Mouse (Mus musculus) cerebellum, postnatal 25 days (tissue): ENCODE results near the gene Foxn3.
A peak's percentile ranks its signal among the peaks of the same experiment; 100 is the strongest.

Source experiments
- DNase-seq, 2 experiments: peaks; one replicate each; pipeline ENCODE4 v3.0.0; 2021; ENCODE audit warnings: mixed read lengths in 2 of 2

The Foxn3 gene

DNA sequence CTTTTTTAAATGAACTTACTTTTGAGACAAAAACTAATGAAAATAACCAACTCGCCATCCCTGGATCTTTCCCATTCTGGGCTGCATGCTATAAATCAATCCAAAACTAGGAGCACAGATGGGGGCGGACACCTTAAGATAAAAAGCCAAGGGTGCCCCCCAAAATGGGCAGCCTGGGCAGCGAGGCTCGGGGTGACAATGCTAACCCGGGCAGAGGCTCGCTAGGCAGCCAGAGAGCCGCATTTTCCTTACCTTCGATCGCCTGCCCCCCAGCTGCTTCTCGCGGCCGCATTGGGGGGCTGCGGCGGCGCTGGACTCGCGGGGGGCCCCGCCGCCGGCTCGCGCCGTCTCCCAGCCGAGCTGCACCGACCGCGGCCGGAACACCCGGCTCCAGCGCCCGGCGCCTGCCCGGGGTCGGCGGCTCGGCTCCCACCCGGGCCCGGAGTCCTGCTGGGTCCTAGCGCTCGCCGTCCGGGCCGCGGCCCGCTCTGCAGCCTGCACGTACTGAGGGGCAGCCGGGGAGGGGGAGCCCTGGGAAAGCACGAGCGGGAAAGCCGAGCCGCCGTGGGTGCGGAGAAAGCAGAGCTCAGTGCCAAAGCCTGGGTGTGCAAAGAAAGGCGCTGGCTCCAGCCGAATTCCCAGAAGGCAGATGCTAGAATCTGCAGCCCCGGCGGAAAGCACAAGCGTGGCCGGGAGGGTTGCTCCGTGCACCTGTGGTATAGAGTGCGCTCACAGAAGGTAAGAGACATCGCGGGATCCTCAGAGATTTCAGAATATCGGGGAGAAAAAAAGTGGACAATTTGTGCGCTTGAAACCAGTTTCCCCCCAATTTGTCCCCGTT is at the start of gene Foxn3:
Gene Foxn3 (minus strand): TSS at position 364 of the 841 bp plus-strand sequence.
- peak; percentile 90 to 91 for DNase-seq

DNA sequence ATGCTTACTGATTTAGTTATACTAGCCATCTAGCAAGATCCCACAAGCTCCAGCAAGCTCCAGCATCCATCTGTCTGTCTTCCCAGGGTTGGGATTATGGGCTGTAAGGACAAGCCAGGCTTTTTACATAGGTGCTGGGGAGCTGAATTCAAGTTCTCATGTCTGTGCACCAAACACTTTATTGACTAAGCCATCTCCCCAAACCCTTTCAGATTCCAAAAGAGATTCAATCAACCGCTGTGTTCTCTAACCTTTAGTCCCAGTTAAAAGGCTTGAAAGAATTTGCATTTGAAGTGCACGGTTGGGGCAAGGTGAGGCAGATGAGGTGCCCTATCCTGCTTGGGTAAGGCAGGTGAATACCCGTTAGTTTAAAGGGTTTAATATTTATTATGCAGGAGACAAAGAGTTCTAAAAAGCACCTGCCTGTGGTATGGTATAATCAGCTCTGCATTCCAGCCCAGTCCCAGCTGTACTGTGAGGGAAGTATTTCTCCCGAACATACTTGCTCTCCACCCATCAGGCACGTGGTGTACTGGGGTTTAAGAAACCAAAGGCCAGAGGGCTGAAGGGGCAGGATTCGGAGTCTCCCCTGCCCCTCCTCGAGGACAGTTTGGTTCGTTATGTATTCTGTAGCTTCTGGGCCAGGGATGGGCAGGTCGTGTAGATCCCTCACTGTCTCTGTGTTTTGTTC is 48.9 kb upstream of the Foxn3 start:
- DNase-seq: no peak

DNA sequence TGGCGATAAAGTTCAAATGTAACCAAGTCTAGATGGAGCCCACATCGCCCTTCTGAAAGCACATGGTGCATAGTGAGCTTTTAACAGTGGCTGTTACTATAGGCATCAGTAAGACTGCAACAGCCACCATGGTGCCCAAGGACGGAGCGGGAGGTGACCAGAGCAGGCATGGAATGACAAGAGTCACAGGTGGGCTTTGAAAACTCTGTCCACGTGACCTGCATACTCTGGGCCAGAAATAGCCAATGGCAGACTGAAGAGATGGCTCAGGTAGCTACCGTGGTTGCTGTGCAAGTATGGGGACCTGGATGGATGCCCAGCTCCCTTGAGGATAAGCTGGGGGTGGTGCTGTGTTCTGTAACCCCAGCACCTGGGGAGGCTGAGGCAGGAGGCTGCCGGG is 47.5 kb upstream of the Foxn3 start:
- DNase-seq: no peak

DNA sequence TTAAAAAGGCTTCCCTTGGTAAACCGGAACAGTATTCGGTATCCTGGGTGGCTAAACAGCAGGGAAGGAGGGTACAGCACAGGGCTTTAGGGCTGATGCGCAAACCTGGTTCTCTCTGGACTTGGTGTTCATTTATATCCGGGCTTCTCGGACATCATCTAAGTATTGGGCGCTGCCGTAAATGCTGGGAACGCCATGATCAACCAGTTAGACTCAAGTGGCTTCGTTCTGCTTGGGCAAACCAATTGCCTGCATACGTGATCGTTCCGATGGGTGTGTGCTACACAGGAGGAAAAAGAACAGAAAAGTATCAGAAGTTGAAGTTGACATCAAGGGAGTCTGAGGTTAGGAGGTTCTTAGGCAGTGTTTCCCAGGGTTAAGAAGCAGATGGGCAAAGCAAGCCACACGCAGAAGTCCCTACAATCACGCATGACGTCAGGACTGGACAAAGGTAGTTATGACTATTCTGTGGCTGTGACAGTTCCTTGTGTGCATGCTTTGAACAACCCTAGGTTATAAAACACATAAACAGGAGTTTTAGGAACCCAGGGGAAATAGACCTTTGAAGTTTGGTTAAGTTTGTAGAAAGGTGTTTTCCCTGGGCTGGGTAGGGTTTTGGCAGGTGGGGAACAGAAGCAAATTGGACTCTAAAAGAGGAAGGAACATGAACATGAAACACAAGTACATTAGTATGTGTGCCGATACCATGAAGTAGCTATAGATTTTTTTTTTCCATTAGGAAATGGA is 46.9 kb upstream of the Foxn3 start:
- DNase-seq: no peak

DNA sequence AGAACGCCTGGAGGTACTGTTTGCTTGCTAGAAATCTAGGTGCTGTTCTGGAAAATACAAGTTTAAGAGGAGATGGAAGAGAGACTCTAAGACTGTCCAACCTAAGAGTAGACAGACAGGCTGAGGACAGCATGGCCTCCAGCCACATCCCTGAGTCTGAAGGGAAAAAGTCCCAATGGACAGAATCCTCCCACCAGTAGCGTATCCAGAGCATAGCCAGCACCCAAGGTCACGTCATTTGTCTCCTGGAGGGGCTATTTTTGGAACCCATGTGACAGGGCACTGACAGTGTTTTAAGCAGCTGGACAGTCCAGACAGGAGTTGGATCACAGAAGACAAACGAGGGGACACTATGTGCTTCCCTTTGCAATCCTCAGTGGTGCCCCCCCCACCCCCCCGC is 46.3 kb upstream of the Foxn3 start:
- no peak for DNase-seq

DNA sequence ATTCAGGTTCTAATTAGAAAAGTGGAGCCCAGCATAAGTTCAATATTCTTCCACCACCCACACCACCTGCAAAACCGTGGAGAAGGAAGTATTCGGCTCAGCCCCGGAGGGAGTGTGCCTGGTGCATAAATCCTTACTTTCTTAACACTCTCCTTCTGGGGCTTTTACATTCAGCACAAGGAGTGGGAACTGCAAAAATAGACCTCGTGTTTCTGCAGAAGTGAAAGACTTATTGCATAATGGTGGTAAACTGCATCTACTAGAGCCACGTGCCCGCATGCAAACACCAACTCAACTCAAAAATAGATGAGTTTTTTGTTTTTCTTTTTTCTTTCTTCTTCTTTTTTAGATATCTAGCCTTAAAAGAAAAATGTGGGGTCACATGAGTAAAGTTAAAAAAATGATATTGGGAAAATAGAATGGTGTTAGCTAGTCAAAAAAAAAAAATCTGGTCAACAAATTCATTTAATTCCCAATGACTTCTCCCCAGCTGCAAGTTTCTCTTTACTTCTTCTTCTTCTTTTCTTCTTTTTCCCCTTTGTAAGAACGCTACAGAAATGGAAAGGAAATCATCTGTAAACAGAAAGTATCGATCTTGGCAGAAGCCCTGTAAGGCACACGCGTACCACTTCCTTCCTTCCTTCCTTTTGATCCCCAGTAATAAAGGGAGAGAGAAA is 45.0 kb upstream of the Foxn3 start:
- DNase-seq: no peak

DNA sequence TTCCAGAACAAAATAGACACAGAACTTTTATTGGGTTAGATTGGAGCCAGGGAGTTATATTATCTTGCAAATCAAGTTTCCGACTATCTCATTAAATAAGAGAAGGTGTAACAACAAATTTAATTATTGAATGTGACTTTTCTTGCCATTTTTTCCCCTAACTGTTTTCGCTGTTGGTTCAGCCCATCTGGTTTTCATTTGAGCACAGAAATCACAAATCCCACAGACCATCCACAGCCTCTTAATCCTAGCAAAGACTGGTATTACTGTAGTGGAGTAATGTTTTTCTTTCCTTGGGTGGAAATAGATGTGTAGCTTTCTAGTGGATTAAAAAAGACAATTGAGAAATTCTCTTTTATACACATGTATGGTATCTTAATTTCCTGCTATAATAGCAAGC is 40.0 kb upstream of the Foxn3 start:
- no peak for DNase-seq

DNA sequence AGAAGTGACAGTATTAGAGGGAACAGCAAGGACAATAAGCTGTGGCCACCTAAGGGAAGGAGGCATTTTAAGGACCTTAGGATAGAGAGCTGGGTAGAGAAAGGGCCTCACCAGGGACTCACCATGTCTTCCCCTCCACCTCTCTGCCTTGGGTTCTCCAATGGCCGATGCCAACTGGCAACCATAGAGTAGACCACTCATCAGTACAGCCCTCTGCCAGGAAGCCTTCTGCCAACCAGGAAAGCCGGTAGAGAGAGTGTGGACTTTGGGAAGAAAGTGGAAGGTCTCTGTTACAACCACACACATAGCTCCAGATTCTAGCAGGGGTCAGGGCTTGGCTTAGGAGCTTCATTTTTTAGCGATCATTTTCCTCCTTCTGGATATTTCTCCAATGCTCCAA is 38.5 kb upstream of the Foxn3 start:
- DNase-seq: no peak

DNA sequence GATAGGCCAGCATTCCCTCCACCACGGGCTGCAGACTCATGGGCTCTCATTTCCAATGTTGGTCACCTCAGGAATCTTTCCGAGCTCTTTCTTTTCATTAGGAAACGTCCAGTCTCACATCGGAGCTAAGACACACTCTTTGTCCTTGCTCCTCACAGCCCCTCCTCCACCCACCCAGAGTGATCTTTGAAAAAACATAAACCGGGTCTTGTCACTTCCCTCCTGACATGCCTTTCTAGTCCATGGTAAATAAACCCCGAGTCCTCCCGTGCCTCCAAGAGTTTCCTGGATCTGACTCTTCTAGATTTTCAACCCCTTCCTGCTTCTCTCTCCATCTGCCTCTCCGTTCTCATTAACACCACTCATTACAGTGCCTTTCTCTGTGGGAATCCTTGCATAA is 38.0 kb upstream of the Foxn3 start:
- DNase-seq: no peak

DNA sequence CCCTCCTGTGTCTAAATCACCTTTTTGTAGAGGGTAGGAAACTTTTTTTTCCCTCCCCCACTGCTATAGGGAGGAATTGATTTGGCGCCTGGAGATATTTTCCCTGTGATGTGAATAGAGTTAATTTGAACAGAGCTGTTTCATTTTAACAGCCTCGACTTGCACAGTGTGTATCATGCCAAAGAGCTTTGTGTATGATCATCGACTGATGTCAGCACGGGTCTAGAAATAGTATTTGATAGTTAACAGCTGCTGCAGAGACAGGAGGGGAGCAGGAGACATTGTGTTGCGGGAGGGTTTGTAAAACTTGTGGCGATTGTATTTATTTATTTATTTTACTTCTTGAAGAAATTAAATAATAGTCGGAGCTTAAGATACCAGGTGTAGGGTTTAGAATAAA is 36.2 kb upstream of the Foxn3 start:
- DNase-seq: no peak

DNA sequence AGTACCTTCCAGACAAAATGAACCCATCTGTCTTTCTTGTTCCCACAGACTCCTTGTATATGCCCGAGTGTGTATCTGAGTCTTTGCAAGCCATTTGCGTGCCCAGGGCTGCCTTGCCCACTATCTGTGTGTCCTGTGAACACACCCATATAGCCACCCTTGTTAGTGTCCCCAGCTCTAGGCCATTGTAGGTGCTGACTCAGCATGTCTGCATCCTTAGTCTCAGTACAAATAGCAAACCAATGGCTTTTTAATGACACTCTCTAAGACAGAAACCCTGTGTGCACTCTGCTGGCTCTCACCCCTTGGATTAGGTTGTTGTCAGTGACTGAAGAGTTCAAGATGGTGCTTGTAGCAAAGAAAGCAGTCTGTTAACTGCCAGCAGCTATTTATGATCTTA is 33.0 kb upstream of the Foxn3 start:
- DNase-seq: no peak

DNA sequence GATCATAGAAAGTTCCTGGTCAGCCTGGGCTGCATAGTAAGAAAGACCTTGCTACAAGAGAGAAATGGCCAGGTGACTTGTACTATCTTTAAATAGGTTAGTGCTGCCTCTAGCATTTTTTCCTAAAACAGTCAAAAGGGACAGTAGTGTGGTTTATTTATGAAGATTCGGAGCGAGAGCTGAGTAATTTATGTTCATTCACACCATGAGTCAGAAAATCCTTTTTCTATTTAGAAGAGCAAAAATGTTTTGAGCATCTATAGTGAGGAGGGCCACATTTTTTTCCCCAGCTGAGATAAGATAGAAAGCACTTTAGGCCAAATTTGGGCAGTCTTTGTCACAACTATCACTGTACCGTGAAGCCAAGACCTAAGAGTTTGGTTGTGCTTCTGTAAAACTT is 24.0 kb upstream of the Foxn3 start:
- DNase-seq: no peak

DNA sequence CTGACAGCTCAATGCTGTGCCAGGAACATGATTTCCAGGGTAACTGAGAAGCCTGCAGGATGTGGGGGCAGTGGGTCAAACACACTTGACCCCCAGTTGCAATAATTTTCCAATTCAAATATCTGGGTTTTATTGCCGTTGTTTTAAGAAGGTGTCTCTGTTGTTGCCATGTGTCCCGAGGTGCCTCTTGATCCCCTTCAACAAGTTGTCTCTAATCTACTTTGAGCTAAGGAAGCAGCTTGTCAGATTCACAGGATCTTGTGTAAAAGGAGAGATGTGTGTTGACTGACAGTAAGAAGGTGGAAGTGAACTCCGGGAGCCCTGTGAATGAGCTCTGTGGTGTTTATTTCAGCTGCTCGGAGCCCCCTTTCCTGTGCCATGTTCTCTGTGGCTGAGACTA is 16.6 kb upstream of the Foxn3 start:
- no peak for DNase-seq

DNA sequence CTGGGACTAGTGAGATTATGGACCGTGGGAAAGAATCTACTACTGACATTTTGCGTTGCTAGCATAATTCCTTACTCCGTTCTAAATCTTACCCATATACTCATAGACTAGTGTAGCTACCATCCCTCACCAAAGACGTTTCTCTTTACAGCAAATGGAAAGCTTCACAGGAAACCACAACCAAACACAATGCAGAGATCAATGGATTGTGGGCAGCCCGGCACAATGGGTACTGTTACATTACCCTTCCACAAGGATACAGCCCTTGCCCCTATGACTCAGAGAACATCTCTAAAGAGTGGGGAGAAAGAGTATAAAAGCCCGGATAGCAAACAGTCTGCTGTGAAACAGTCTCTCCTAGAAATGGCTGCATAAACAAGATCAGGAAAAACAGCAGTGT is 13.3 kb upstream of the Foxn3 start:
- no peak for DNase-seq

DNA sequence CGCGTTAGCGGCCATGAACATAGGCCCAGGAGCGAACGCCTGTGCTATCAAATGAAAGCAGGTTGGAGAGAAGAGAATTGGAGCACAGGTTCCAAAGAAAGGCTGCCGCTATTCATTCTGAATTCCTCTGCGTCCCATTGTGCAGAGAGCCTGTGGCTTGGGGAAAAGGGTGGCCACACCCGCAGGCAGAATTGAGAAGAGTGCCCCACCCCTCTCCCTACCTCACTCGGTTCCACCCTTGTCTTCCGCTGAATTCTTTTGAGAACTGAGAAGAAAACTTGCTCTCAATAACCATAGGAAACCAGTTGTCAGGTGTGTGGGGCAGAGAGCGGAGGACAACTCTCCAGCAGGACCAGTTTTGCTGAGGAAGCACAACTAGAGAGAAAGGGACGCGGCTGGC is 10.9 kb upstream of the Foxn3 start:
- no peak for DNase-seq

DNA sequence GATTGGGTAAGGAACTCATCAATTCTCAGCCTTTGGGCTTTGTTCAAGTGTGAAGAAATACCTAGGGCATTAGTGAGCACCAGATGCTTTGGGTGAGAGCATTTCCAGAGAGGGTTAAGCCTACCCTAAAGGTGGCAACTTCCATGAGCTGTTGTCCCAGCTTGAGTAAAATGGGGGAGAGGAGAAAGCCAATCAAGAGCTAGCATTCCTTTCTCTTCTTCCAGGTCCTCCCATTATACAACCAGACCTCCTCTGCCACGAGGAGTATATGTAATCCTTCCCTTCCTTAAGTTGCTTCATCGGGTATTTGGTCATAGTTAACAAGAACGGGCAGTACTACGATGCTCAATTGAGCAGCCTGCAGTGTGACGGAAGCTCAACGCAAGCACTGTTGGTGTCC is 9.7 kb upstream of the Foxn3 start:
- no peak for DNase-seq

DNA sequence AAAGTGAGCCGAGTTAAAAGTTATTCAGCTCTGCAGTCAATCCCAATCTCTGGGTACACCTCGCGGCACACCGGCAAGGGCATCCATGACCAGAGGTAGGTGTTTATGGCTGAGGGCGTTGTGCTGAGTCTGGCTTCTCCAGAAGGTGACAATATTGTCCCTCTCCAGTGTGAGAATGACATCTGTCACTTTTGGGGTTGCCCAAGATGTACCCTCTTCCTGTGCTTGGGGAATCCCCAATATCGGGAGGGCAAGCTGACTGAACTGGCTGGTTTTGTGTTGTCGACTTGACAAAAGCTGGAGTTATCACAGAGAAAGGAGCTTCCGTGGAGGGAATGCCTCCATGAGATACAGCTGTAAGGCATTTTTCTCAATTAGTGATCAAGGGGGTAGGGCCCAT is 8.6 kb upstream of the Foxn3 start:
- no peak for DNase-seq

DNA sequence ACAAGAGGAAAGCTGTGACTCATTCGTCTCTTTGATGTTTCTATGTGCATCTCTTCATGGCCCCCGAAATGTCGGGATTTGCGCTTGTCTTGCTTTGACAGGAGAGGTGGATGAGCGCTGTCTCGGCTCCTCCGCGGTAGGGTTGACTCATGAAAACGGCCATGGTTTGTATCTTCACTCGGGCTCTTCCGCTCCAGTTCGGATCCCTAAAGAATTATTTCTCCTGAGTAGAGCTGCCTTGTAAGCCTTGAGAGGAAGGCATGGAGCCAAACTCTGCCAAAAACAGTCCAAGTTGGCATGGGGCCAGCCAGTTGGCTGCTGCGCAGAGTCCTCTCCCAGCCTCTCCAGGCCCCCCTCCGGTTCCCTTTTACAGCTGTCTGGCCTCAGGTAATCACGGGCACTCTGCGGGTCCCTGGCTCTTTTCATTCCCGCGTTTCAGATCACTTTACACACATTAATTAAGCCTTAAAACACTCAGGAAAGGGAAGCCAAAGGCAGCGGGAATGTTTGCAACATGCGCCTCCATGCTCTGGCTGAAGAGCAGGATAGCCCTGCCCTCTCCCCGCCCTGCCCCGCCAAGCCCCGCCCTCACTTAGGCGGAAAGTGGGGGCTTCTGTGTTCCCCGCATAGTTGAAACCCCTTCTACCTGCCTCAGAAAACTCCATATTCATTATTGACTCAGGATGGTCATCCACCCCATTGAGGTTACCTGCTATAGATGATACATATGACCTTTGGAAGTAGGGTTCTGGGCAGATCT is 7.0 kb upstream of the Foxn3 start:
- peak; percentile 83 to 88 for DNase-seq

DNA sequence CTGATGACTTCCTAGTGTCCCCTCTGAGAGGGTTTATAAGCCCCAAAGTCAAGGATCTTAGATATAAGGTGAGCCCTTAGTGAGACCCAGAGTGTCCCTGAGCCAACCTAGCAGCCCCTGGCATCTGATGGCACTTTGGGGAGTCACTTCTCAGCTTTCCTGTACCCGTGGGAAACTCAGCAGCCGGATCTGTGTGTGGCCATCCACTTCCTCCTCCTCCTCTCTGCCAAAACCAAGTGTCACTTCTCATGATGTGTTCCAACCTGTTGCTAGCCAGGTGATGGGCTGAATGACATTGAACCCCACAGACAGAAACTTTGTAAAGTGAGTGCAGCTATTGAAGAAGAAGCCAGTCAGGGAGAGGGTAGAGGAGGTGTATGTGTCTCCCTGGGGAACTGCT is 2.2 kb upstream of the Foxn3 start:
- no peak for DNase-seq

DNA sequence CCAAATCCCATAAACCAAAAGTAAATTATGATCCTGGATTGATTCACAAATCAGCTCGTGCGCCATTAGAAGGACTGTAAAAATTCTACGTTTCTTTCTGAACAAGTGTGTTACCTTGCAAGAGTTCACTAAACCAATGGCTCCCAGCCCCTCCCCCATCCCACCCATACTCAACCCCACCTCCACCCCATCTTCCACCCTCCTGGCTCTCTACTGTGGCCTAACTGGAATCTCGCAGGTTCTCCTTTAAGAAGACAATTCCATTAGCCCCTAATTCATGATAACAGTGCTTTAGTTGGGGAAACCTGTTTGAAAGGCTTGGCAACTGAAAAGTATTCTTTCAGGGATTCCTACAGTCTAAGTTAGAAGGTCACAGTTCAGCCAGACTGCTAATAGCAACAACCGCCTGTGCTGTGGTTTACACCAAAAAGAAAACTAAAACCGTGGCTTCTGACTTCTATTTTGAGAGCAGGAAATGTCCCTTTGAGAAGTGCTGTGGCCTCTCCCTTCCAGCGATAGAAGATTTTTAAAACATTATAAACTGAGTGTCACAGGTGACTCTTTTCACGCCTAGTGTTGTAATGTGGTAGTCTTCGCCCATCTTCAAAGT is 1.0 kb upstream of the Foxn3 start:
- DNase-seq: no peak

DNA sequence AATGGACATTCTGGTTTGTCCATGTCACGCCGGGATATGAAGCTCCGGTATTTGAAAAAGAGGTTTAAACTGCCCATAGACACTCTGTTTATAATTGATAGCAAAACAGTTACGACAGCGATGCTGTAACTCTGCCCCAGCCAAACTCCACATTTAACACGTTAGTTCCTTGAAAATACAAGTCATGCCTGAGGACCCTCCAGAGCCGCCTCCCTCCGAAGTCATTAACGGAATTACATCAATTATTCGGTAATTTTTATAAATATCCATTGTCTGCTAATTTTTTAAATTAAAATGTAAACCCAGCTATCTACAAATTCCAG is 554 bp downstream of the Foxn3 start:
- DNase-seq: peak in 1 of 2 experiments; percentile 32
